Mouse (Mus musculus) CD4-positive, CD25-positive, alpha-beta regulatory T cell, adult 2 months (primary cell): ENCODE results near the gene Gal3st2b.
"Not testable (repeated sequence)": the region's sequence is repeated elsewhere in the genome, so short reads cannot be mapped to it uniquely, and the experiment has no call there.

Experiments used
- DNase-seq: peaks from one replicate; pipeline ENCODE4 v3.0.0-alpha.2; 2012; ENCODE audit warnings: low read depth, low spot score

The Gal3st2b gene

DNA sequence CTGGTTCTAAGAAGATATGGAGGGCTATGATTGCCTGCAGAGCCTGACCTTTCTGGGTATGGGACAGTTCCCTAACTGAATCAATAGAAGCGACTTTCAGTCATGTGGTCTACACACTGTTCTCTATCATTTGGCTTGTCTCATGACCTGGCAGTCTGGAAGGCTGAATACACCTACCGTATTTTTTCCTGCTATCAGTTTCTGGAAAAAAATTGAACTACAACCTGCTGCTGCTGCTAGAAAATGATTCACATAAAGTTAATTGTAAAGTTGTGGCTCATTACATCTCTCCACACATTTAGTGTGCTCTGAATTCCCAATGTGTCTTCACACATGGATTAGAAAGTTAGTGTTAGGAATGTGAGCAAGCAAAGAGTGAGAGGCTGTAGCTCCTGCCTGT, at the start of gene Gal3st2b:
Gene Gal3st2b (plus strand): TSS at position 301 of the 400 bp plus-strand sequence.
- not testable (repeated sequence) for DNase-seq

DNA sequence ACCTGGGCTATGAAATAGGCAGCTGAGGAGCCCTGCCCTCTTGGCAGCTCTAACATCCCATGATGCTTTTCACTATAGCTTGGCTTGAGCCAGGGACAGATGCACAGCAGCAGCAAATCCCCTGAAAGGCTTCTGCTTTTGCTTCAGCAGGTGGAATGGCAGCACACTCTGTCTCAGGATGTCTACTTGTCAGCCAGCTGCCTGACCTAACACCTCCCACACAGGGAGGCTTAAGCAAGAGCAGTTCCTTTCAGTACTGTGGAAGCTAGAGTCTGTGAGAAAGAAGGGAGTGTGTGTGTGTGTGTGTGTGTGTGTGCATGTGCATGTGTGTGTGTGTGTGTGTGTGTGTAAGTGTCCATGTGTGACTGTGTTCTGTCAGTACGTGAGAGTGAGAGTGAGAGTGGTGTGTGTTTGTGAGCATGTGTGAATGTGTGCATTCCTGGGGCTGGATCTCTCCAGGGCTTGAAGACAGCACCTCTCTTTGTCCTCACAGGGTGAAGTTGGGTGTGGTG, 46.5 kb upstream of the Gal3st2b start:
- DNase-seq = not testable (repeated sequence)

DNA sequence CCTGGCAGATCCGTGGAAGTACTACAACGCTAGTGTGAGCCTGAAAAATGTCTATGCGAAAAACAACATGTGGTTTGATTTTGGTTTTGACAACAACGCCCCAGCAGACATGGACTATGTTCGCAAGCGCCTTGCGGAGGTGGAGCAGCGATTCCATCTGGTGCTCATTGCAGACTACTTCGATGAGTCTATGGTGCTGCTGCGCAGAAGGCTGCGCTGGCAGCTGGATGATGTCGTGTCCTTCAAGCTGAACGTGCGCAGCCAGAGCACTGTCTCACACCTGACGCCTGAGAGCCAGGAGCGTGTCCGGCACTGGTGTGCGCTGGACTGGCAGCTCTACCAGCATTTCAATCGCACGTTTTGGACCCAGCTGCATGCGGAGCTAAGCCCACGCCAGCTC, 43.7 kb upstream of the Gal3st2b start:
- not testable (repeated sequence) for DNase-seq

DNA sequence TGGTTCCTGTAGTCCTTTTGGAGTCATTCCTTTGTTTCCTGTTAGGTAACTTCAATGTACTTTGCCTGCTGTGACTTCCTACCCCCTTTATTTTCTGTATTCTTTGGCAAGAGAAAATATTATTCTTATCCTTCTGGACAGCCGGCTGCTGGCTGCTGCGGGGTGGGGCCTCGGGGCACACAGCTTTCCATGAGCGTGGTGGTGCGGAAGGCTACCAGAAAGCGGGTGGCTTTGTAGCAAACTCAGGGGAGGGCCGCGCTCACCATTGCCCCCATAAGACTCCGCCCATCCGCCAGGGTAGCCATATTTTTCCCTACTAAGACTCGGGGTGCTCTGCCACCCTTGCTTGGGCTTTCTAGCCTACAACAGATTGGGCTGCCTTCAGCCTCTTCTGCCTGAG, 36.3 kb upstream of the Gal3st2b start:
- DNase-seq = not testable (repeated sequence)

DNA sequence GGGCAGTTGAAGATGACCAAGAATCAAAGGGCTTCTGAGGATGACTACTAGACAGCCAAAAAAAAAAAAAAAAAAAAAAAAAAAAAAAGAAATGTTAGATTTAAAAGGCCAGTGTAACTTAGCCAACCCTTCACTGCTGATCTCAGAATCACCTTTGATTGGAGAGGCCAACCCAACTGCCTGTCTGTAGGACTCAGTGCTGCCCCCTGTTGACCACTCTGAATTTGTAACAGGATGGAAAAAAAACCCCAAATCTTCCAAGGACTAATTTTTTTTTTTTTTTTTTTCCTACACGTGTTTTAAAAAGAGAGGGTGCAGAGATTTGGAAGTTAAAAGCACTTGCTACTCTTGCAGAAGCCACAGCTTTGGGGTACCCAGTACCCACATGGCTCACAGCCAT, 27.2 kb upstream of the Gal3st2b start:
- DNase-seq = peak; percentile 34

DNA sequence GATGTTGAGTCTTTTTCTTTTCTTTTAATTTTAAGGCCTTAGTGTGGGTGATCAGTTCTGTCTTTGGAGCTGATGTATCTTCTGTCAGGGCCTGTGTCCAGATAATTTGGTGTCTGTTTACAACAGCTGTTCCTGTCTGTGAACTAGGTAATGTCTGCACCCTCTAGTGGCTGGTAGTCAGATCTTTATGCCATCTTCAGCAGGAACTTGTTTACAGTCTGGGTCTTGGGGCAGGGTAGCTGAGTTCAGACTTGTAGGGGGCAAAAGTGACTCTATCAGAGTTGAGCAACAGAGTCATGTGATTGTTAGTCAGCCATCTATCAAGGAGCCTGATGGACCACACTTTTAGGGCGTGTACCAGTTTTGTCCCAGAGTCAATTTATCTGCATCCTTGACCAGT, 20.7 kb upstream of the Gal3st2b start:
- not testable (repeated sequence) for DNase-seq

DNA sequence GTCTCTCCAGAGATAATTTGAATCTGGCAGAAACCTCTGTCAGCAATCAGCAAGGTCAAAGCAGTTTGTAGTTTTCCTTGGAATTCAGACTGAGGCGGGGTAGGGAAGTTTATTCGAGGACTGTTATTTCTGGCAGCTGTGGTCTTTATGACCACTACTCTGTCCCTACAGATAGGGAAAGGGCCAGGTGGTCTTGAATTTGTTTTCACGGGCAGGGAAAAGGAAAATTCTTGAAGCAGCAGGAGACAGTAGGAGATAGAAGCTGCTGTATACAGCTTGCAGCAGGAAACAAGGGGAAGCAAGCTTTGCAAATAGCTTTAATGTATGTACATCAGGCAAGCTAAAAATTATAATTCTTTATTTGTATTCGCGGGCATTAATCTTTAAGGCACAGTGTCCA, 16.8 kb upstream of the Gal3st2b start:
- not testable (repeated sequence) for DNase-seq

DNA sequence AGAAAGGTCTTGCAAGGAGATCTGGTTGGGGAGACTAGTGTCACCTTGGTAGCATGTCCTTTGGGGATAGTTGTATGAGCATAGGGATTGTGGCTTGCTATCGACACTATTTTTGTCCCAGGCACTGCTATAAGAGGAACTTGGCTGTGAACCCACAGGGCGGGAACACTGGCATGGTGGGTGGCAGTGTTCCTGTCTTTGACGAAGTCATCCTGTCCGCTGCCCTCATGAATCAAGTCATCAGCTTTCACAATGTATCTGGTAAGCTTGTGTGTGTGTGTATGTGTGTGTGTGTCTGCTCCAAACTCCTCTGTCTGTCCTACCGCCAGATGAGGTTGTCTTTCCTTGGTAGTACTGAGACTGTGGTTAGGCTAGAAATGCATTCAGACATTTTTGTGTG, 11.4 kb upstream of the Gal3st2b start:
- DNase-seq = not testable (repeated sequence)

DNA sequence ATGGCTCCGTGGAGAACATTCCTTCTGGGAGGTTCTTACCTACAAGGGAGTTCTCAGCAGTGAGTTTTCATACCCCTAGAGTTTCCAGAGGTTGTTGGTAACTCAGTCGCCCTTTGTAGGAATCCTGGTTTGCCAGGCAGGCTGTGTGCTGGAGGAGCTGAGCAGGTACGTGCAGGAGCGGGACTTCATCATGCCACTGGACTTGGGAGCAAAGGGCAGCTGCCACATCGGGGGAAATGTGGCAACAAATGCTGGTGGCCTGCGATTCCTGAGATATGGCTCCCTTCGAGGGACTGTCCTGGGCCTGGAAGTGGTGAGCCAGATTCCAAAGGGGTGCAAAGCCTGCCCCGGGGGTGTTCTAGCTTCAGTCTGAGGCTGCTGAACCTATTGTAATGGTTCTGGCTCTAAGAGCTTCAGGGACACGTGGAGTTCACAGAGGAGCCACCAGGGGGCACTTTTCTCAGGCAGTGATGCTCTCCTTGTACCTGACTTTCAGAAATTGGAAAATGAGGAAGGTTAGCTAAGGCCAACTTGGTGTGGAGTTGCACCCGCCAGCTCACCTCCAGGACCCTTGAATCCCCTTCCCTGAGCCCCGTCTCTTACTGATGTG, 9.0 kb upstream of the Gal3st2b start:
- DNase-seq = not testable (repeated sequence)

DNA sequence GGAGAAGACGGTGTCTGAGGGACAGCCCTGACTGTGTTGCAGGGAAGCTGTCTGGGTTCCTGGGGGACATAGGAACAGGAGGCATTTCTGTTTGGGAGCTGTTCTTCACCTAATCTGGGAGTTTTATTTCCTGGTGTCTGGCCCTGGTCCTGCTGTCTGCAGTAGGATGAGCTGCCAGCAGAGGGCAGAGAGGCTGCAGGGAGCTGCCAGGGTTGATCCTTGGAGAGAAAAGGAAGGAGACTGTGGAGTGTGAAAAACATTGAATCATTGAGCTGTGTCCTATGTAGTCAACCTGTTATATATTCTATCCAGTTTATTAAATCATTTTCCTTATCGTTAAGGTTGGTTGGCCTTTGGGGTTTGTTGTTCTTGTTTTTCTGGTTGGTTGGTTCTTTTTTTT, 6.2 kb upstream of the Gal3st2b start:
- DNase-seq = not testable (repeated sequence)

DNA sequence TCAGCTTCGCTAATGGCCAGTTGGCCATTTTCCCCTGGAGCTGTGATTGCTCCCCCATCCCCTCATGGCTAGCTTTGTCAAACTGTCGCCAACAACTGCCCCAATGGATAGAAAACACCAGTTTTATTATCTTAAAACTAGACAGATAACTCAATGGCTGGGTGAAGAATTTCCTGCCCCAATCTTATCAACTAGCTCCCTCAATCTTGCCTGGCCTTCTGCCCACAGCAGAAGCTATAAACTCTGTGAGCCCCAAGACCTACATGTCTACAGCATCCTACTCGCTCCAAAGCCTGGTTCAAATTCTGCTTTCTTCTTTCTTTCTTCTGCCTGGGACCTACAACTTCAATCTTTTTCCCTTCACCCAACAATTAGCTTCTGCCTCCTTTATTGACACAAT, 951 bp upstream of the Gal3st2b start:
- DNase-seq = not testable (repeated sequence)

DNA sequence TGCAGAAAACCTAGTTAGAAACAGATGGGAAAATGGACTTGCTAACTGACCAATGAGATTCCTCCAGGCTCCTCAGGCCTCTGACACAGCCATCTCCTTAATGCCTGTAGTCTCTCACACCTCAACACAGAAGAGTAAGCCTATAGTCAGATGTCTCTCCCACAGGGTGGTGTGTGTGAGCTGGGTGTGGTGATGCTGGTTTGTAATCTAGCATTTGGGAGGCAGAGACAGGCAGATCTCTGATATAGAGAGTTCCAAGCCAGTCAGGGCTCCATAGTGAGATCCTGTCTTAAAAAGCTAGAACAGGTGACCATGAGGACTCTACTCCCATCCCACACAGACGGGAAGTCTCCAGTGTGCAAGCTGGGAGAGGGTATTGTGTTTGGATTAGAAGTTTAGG, 664 bp downstream of the Gal3st2b start:
- DNase-seq = not testable (repeated sequence)

DNA sequence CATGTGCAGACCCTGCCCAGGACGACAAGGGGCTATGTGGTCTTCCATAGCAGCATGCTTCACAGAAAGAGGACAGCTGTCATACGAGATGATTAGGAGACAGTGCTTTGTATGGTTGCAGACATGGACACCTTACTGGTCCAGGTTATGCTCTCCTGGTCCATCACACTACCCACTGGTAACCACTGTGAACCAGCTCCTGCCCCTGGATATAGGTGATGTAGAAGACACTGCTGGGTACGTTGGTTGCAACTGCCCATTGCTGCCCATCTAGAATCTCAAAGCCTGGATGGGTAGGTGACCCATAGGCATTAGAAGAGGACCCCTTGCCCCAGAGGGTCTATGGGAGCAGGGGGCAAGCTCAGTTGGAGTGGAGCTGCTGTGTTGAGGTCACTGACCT, 1.2 kb downstream of the Gal3st2b start:
- not testable (repeated sequence) for DNase-seq

DNA sequence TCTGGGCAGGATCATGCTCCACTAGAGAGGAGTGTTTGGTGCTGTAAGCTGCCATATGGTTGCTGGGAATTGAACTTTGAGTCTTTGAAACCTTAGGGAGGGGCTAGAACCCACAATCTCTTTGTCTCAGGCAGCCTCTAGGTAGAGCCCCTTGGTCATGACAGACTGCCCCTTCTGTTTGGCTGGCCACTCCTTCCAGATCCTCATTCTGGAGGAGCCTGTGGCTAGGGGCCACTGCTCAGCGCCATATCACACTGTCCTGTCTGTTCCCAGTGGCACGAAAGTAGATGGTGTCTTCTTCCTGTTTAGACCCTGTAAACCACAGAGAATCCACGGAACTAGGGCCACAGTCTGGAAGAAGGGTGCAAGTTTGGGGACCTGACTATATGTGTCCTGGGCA, 4.5 kb downstream of the Gal3st2b start:
- not testable (repeated sequence) for DNase-seq

DNA sequence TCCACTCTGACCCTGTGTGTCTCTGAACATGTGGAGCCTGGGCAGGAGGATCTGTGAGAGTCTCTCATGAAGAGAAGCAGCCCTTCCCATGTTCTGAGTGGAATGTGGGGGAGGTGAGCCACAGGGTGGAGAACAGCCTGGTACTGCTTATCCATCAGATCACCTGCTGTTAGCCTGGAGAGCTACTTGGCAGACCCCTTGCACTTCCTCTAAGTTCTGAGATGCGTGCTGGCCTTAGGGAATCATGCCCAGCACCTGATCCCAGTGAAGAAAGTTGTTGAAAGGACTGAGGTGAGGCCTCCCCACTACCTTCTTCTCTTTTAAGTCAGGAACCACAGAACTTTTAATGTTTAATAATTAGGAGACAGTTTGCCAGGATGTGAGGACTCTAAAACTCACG, 5.0 kb downstream of the Gal3st2b start:
- DNase-seq = not testable (repeated sequence)

DNA sequence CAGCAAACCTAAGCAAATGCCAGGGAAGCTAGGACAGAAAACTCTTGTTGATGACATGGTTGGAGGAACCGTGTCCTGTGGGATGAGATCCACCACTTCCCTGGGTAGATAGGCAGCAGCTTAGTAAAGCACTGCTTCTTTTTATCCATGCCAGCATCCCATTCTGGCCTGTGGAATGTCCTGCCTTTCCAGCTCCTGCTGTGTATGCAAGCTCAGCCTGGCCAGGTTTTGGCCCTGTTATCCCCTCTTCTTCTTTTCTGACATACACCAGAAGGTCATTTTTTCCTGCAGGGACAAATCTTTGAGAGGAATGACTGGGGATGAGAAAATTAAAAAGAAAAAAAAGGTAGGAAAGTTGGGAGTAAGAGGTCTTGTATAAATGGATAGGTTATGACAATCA, 17.3 kb downstream of the Gal3st2b start:
- DNase-seq = not testable (repeated sequence)

DNA sequence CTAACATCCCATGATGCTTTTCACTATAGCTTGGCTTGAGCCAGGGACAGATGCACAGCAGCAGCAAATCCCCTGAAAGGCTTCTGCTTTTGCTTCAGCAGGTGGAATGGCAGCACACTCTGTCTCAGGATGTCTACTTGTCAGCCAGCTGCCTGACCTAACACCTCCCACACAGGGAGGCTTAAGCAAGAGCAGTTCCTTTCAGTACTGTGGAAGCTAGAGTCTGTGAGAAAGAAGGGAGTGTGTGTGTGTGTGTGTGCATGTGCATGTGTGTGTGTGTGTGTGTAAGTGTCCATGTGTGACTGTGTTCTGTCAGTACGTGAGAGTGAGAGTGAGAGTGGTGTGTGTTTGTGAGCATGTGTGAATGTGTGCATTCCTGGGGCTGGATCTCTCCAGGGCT, 19.7 kb downstream of the Gal3st2b start:
- not testable (repeated sequence) for DNase-seq

DNA sequence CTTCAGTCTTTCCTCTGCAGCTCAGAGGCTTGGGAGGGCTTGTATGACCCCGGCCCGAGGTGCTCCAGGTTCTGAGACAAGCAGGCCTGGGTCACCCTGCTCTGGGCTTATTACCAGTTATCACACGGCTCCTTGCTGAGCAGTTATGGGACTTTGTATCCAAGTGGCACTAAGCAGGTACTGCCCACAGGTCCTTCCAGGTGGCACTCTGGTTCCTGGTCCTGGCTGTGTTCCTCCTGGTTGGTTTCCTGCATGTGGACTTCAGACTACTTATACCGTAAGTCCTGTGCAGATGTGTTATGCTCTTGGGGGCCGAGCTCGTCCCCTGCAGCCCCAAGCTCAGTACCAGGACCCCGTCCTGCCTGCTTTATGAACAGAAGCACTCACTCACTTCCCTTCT, 20.3 kb downstream of the Gal3st2b start:
- DNase-seq = not testable (repeated sequence)

DNA sequence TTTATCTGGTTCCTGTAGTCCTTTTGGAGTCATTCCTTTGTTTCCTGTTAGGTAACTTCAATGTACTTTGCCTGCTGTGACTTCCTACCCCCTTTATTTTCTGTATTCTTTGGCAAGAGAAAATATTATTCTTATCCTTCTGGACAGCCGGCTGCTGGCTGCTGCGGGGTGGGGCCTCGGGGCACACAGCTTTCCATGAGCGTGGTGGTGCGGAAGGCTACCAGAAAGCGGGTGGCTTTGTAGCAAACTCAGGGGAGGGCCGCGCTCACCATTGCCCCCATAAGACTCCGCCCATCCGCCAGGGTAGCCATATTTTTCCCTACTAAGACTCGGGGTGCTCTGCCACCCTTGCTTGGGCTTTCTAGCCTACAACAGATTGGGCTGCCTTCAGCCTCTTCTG, 31.0 kb downstream of the Gal3st2b start:
- not testable (repeated sequence) for DNase-seq

DNA sequence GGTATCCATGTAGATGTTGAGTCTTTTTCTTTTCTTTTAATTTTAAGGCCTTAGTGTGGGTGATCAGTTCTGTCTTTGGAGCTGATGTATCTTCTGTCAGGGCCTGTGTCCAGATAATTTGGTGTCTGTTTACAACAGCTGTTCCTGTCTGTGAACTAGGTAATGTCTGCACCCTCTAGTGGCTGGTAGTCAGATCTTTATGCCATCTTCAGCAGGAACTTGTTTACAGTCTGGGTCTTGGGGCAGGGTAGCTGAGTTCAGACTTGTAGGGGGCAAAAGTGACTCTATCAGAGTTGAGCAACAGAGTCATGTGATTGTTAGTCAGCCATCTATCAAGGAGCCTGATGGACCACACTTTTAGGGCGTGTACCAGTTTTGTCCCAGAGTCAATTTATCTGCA, 48.4 kb downstream of the Gal3st2b start:
- DNase-seq = not testable (repeated sequence)

DNA sequence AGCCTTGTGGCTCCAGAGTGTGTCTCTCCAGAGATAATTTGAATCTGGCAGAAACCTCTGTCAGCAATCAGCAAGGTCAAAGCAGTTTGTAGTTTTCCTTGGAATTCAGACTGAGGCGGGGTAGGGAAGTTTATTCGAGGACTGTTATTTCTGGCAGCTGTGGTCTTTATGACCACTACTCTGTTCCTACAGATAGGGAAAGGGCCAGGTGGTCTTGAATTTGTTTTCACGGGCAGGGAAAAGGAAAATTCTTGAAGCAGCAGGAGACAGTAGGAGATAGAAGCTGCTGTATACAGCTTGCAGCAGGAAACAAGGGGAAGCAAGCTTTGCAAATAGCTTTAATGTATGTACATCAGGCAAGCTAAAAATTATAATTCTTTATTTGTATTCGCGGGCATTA, 52.3 kb downstream of the Gal3st2b start:
- DNase-seq = not testable (repeated sequence)

DNA sequence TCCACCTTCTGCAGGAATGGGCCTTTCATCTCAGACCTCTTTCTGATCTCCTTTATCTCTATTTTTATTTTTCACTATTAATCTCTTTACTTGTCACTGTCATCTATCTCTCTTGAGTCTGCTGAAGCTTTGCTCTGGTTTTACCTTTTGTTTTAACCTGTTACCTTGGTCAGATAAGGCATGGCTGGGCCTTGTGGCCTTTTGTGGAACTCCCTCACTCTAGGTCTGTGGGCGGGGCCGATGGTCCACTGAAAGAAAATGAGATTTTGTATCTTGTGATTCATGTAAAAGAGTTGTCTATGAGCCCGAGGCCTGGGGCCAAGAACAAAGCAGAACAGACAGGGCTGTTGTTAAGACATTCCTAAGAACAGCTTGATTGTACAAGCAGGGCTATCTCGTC, 52.7 kb downstream of the Gal3st2b start:
- DNase-seq = not testable (repeated sequence)

DNA sequence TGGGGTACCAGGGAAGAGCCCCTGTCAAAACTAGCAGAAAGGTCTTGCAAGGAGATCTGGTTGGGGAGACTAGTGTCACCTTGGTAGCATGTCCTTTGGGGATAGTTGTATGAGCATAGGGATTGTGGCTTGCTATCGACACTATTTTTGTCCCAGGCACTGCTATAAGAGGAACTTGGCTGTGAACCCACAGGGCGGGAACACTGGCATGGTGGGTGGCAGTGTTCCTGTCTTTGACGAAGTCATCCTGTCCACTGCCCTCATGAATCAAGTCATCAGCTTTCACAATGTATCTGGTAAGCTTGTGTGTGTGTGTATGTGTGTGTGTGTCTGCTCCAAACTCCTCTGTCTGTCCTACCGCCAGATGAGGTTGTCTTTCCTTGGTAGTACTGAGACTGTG, 57.7 kb downstream of the Gal3st2b start:
- not testable (repeated sequence) for DNase-seq

DNA sequence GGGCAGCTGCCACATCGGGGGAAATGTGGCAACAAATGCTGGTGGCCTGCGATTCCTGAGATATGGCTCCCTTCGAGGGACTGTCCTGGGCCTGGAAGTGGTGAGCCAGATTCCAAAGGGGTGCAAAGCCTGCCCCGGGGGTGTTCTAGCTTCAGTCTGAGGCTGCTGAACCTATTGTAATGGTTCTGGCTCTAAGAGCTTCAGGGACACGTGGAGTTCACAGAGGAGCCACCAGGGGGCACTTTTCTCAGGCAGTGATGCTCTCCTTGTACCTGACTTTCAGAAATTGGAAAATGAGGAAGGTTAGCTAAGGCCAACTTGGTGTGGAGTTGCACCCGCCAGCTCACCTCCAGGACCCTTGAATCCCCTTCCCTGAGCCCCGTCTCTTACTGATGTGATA, 60.2 kb downstream of the Gal3st2b start:
- not testable (repeated sequence) for DNase-seq
